Mouse (Mus musculus): Measurements from ENCODE around the gene Mafk.

GRCm38 (mm10) chr5:139805924-139806323 is 14.6 kb downstream of the Mafk start:
- TF ChIP-seq CTCF (IDR thresholded peaks at IDR 0.05; ENCODE audit: borderline replicate concordance, control insufficient read depth, extremely low read depth, insufficient read depth, low read length, poor library complexity): no peak
- TF ChIP-seq POLR2A (IDR thresholded peaks at IDR 0.05; ENCODE audit: control insufficient read depth, extremely low read depth, insufficient read depth, low read length, poor library complexity): no peak

Measured in thymus, adult 2 months (tissue).